Mouse (Mus musculus) midbrain, embryonic 12.5 days (tissue): ENCODE data around the gene Eif2ak2. TPM values are rescaled to one million over a fixed set of nuclear protein-coding genes. Genes with fewer than 3 reads are reported as not detected.

ENCODE experiments used
- ATAC-seq: fragments of 200-750 bp; cut with Nextera tagmentation; 2 replicates; pipeline ENCODE4 v1.8.0; 2017; ENCODE audit warnings: low read depth, moderate TSS enrichment, moderate library complexity; ENCODE audit not compliant: low FRiP score
- H3K27ac ChIP-seq: fragments of 300-500 bp; sonication (generic); replicated peaks from 2 replicates; pipeline ENCODE4 v1.5.1; 2016; ENCODE audit warnings: mild to moderate bottlenecking
- H3K27me3 ChIP-seq: fragments of 300-500 bp; sonication (generic); 2 replicates; pipeline ENCODE4 v1.6.1; 2016; ENCODE audit warnings: mild to moderate bottlenecking
- H3K36me3 ChIP-seq: fragments of 300-500 bp; sonication (generic); 2 replicates; pipeline ENCODE4 v1.6.1; 2016
- H3K4me1 ChIP-seq: fragments of 300-500 bp; sonication (generic); 2 replicates; pipeline ENCODE4 v1.6.1; 2016
- H3K4me2 ChIP-seq: fragments of 300-500 bp; sonication (generic); replicated peaks from 2 replicates; pipeline ENCODE4 v1.6.1; 2016; ENCODE audit warnings: mild to moderate bottlenecking, moderate library complexity
- H3K4me3 ChIP-seq: fragments of 300-500 bp; sonication (generic); 2 replicates; pipeline ENCODE4 v1.5.1; 2016; ENCODE audit warnings: mild to moderate bottlenecking
- H3K9ac ChIP-seq: fragments of 300-500 bp; sonication (generic); replicated peaks from 2 replicates; pipeline ENCODE4 v1.6.1; 2016; ENCODE audit warnings: mild to moderate bottlenecking, moderate library complexity
- H3K9me3 ChIP-seq: fragments of 300-500 bp; sonication (generic); 2 replicates; pipeline ENCODE4 v1.6.1; 2016; ENCODE audit warnings: mild to moderate bottlenecking
- WGBS: fragments of 180-500 bp; shearing (Covaris S2); methylation state at CpG from one replicate; pipeline ENCODE4 v1.1.7; 2016; 5-methylcytosine and 5-hydroxymethylcytosine counted together
- polyA plus RNA-seq: library from polyadenylated mRNA; unstranded; fragments of >200 nt; fragmentation: Nextera tagmentation; extraction: Ambion mirVana; gene quantifications from 2 replicates; pipeline ENCODE4 v1.2.1, GENCODE M21; 2016

Gene Eif2ak2
- 5.0 and 7.0 TPM in 2 replicates for polyA plus RNA-seq

DNA sequence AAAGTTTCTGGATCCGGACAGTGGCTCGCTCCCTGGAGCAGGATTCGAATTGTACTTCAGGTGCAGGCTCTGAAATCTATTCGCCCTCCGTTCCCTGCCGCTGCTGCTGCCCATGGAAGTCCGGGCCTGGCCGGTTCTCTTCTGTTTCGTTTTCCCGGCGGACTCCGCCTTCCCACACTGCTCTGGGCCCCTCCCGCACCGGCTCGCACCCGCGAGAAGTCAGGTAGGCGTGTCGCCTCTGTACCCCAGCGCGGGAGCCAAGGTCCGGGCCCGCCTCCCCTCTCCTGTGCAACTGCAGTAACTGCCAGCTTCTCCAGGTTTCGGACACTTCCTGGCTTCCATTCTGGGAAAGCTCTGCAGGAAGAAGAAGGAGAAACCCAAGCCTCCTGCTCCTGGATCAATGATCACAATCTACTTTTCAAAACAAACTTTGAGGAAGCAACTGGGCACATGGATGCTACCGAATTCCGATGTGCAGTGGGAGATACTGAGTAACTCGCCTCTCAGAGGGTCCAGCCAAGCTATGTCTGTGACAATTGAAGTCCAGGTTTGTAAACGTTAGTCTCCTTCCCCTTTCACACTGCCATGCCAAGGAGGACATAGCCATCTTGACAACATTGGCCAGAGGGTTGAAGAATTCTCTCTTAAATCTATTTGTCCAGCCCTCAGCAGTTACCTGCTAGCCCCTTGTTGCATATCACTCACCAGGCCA, at the start of gene Eif2ak2:
Gene Eif2ak2 (minus strand): TSS at position 173 of the 712 bp plus-strand sequence.
- peak within 1 kb of the TSS; percentile 75 for H3K4me2 ChIP-seq
- WGBS: 3% methylated on average over 28 of the region's 28 CpGs
- H3K4me3 ChIP-seq: peak within 1 kb of the TSS; percentile 49
- H3K36me3 ChIP-seq: no peaks in the 10 kb centered on the region
- peaks cover 4% of the 10 kb centered on the region; the same call in 1 of the 2 replicates for H3K9me3 ChIP-seq
- H3K9ac ChIP-seq: peak within 1 kb of the TSS; percentile 60
- peak; percentile 92 for ATAC-seq
- 0 out of 2 replicates have a peak within 1 kb of the TSS, but pooled peaks have one; percentile 15 for H3K27ac ChIP-seq
- no peaks in the 10 kb centered on the region for H3K27me3 ChIP-seq
- H3K4me1 ChIP-seq: peaks cover 16% of the 10 kb centered on the region

DNA sequence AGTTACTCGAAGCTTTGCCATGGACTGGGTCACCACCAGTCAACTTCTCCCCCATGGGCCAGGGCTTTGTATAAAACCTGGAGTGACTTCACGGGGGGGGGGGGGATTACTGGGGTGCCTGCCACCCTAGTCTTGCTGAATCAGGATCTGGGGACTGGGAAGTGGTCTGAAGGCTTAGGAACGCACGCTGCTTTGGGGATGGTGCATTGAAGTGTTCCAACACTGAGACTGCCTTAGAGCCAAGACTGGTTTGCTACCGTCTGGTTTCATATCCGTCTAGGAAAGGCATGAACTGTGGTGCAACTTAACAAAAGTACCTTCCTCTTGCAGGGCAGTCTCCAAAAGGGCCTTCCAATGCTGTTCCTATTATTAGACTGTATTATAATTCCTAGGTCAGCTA, 35.3 kb upstream of the Eif2ak2 start:
- ATAC-seq: no peak
- Histone ChIP-seq H3K4me2 (peak overlapping the region; percentile 71), H3K36me3 (peaks cover 39% of the 10 kb centered on the region), H3K27ac (no peak overlapping the region), H3K9me3 (no peaks in the 10 kb centered on the region), H3K9ac (no peak overlapping the region), H3K4me3 (no peak overlapping the region), H3K4me1 (peaks cover 17% of the 10 kb centered on the region), H3K27me3 (no peaks in the 10 kb centered on the region)
- 46% methylated on average over 6 of the region's 6 CpGs for WGBS

DNA sequence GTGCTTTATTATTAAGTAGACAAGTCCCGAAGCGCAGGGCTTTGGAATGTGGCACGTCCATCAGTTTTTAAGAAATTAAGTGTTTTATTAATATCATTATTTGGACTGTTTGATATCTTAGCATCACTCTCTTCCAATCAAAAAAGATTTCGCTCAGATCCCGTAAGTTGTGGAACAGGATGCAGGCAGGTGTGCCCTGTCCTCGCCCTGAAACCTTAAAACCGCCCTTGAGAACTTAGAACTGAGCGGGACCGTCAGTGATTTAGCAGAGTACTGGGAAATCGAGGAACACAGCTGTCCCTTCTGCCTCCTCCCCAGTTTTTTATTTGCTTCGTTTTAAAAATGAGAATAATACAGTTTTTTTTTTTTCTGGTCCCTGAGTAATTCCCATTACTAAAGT, 34.5 kb upstream of the Eif2ak2 start:
- Histone ChIP-seq H3K9ac (peak overlapping the region; percentile 68), H3K4me3 (peak overlapping the region; percentile 66), H3K9me3 (no peaks in the 10 kb centered on the region), H3K4me2 (peak overlapping the region; percentile 71), H3K27me3 (no peaks in the 10 kb centered on the region), H3K27ac (peak overlapping the region; percentile 82), H3K36me3 (peaks cover 32% of the 10 kb centered on the region), H3K4me1 (peaks cover 17% of the 10 kb centered on the region)
- 0 out of 2 replicates have a peak, but pooled peaks have one; percentile 7 for ATAC-seq
- WGBS: 6% methylated on average over 11 of the region's 11 CpGs

DNA sequence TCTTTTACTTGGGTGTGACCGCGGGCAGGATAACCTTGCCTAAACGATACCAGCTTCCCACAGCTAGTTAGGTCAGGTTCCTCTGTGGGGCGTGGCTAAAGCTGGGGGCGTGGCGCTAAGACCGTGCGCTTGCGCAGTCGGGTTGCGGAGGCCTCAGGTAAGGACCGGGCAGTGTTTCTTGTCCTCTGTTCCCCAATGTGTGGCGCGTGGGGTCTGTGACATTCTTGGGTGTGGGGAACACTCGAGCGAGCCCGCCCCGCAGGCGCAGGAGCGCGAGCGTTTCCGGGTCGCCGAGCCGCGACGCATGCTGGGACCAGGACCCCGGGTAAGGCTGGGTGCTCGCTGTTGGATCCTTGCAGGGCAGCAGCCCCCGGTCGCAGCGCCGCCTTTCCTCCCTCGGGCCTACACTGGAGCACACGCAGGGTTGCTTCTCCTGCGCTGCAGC, 34.0 kb upstream of the Eif2ak2 start, which contains the start of gene Cebpzos:
Gene Cebpzos (plus strand): TSS at position 132 of the 445 bp plus-strand sequence.
- ATAC-seq: peak; percentile 94
- H3K4me3 ChIP-seq: peak within 1 kb of the TSS; percentile 66
- H3K36me3 ChIP-seq: peaks cover 27% of the 10 kb centered on the region
- peak within 1 kb of the TSS; percentile 68 for H3K9ac ChIP-seq
- H3K27me3 ChIP-seq: no peaks in the 10 kb centered on the region
- H3K4me2 ChIP-seq: peak within 1 kb of the TSS; percentile 71
- peak within 1 kb of the TSS; percentile 82 for H3K27ac ChIP-seq
- no peaks in the 10 kb centered on the region for H3K9me3 ChIP-seq
- WGBS: under 1% methylated on average over 37 of the region's 37 CpGs
- peaks cover 17% of the 10 kb centered on the region for H3K4me1 ChIP-seq

DNA sequence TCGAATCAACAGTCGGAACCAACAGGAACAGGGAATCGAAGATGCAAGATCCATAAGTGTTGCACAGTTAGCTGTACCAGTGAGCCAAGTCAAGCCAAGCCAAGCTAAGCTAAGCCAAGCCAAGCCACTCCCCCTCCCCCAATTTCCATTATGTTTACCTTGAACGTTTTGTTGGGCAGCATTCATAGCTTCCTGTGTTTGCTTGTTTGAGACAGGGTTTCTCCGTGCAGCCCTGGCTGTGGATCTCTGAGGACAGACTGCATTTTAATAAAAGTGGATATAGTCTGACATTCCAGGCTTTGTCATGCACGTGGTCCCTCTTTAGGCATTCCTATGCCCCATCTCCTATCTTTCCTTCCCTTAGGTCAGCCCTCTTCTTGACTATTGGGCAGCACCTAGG, 33.4 kb upstream of the Eif2ak2 start:
- Histone ChIP-seq H3K4me2 (peak overlapping the region; percentile 71), H3K9ac (peak overlapping the region; percentile 68), H3K9me3 (no peaks in the 10 kb centered on the region), H3K4me1 (peaks cover 17% of the 10 kb centered on the region), H3K27ac (peak overlapping the region; percentile 82; the same call in 1 of the 2 replicates), H3K27me3 (no peaks in the 10 kb centered on the region), H3K4me3 (peak overlapping the region; percentile 66), H3K36me3 (peaks cover 22% of the 10 kb centered on the region)
- WGBS: 55% methylated on average over 6 of the region's 6 CpGs
- ATAC-seq: peak; percentile 35

DNA sequence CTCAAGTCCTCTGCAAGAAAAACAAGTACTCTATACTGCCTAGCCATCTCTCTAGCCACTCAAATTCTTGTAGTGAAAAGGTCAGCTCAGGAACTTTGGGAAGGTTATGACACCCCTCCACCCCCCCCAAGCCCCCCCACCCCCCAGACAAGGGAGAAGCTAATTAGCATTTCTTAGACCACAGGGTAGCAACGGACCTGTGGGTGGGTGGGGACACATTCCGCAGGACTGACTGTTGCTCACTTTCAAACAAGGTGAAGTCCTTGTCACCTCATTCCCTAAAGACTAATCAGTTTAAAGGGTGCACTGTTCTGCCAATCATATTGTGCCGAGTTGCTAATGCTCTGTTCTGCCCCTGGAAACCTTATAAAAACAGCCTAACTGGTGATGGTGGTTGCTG, 31.5 kb upstream of the Eif2ak2 start:
- ATAC-seq: no peak
- peaks cover 9% of the 10 kb centered on the region; the same call in 1 of the 2 replicates for H3K36me3 ChIP-seq
- no peaks in the 10 kb centered on the region for H3K9me3 ChIP-seq
- peaks cover 17% of the 10 kb centered on the region for H3K4me1 ChIP-seq
- no peaks in the 10 kb centered on the region for H3K27me3 ChIP-seq
- no peak overlapping the region for H3K27ac ChIP-seq
- no peak overlapping the region for H3K4me3 ChIP-seq
- no peak overlapping the region for H3K4me2 ChIP-seq
- H3K9ac ChIP-seq: no peak overlapping the region
- WGBS: 74% methylated on average over 3 of the region's 3 CpGs

DNA sequence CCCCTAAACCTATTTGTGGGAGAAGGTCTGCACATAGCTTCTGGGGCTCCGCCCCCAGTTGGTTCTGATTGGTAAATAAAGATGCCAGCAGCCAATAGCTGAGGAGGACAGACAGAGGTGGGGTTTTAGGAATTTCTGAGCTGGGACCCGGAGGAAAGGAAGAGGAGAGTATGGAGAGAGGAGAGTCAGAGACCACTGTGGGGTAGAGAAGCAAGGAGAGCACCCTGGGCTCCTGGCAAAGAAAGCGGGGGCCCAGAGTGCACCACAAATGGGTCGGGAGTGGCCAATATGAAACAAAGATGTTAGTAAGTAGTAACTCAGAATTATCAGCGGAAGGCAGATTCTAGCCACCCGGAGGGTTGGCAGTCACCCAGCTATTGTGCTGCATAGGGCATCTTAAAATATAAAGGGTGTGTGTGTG, 30.5 kb upstream of the Eif2ak2 start:
- Histone ChIP-seq H3K4me3 (peak overlapping the region; percentile 37), H3K27ac (no peak overlapping the region), H3K4me1 (peaks cover 15% of the 10 kb centered on the region), H3K9ac (0 out of 2 replicates have a peak overlapping the region, but pooled peaks have one; percentile 15), H3K4me2 (peak overlapping the region; percentile 51), H3K27me3 (no peaks in the 10 kb centered on the region), H3K9me3 (no peaks in the 10 kb centered on the region), H3K36me3 (0 out of 2 replicates have a peak, but pooled peaks cover under 1% of the 10 kb centered on the region)
- WGBS: 37% methylated on average over 6 of the region's 6 CpGs
- ATAC-seq: peak; percentile 63

DNA sequence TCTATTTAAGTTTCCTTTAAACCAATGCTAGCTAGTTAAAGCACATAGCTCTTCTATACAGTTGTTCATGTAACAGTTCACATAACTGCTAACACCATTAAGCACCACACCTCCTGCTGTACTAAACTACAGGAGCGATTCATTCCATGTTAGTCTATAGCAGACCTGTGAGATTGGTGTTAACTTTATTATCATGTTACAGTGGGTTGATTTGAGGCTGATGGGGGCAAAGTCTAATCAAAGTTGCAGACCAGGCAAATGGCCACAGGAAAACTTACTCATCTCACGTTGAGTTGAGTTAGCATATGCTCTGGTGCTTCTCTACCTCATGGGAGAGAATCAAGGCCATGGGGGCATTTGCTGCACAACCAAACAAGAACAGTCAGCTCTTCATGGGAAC, 27.0 kb upstream of the Eif2ak2 start:
- Histone ChIP-seq H3K9me3 (no peaks in the 10 kb centered on the region), H3K36me3 (no peaks in the 10 kb centered on the region), H3K27me3 (no peaks in the 10 kb centered on the region), H3K9ac (no peak overlapping the region), H3K4me1 (no peaks in the 10 kb centered on the region), H3K27ac (no peak overlapping the region), H3K4me2 (no peak overlapping the region), H3K4me3 (no peak overlapping the region)
- 81% methylated on average over 2 of the region's 2 CpGs for WGBS
- ATAC-seq: no peak

DNA sequence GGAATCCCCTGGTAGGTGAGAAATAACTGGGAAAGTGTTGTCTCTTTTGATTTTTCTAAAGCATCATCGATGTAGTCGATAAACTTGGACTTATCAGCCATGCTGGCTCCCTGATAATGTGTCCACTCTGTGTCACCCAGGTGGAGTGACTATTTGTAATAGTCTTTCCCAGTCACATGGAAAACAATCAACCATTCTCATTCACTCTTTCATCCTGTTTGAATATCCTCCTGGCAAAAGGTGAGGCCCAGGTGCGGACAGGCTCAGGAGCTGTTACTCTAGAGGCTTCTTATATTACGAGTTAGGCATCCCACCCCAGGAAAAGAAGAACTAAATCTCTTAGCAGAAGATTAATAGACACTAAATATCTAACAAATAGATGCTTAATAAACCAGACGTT, 24.5 kb upstream of the Eif2ak2 start, which contains the start of gene Sult6b1:
Gene Sult6b1 (minus strand): TSS at position 101 of the 400 bp plus-strand sequence.
- ATAC-seq: no peak
- WGBS: 83% methylated on average over 5 of the region's 5 CpGs
- no peak within 1 kb of the TSS for H3K9ac ChIP-seq
- no peaks in the 10 kb centered on the region for H3K36me3 ChIP-seq
- no peaks in the 10 kb centered on the region for H3K9me3 ChIP-seq
- H3K4me3 ChIP-seq: no peak within 1 kb of the TSS
- H3K4me1 ChIP-seq: no peaks in the 10 kb centered on the region
- H3K27me3 ChIP-seq: no peaks in the 10 kb centered on the region
- no peak within 1 kb of the TSS for H3K27ac ChIP-seq
- H3K4me2 ChIP-seq: no peak within 1 kb of the TSS

DNA sequence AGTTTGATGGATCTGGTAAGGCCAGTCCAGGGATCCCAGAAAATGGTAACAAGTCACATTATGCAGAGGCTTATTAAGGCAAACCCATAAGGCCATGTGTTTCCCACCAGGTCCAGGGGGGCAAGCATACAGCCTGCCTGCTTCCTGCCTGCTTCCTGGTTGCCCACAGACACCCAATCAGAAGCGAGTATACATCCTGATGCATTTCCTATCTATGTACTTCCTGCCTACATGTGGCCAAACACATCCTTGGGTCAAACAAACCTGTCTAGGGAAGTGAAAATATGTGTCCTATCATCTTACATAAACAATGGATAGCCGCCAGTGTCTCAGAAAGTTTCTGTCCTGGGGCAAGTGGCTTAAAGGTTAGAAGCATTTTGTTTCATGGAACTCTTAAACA, 20.8 kb upstream of the Eif2ak2 start:
- 82% methylated on average over 2 of the region's 2 CpGs for WGBS
- no peak for ATAC-seq
- H3K9ac ChIP-seq: no peak overlapping the region

DNA sequence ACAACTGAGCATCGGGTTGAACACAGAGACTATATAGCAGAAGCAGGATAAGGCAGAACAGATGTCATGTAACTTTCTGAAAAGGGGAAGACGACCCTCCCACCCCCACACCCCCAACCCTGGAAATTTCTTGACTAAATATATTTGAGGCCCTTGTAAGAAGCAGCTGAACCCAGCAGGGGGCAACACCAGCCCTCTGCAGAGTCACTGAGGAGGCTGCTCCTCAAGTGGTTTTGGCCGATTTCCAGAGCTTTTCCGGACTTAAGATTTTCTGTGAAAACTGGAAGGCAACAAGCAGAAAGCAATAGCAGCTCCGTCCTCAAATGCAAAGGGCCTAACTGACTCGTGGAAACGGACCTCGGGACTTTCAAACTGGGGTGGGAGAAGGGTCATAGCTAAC, 13.0 kb upstream of the Eif2ak2 start:
- H3K9ac ChIP-seq: no peak overlapping the region
- no peak overlapping the region for H3K4me2 ChIP-seq
- H3K4me1 ChIP-seq: no peaks in the 10 kb centered on the region
- no peak for ATAC-seq
- no peaks in the 10 kb centered on the region for H3K36me3 ChIP-seq
- no peak overlapping the region for H3K4me3 ChIP-seq
- H3K27ac ChIP-seq: no peak overlapping the region
- 45% methylated on average over 8 of the region's 8 CpGs for WGBS
- H3K9me3 ChIP-seq: no peaks in the 10 kb centered on the region
- no peaks in the 10 kb centered on the region for H3K27me3 ChIP-seq

More for the DNA sequence above, 20.8 kb upstream of the Eif2ak2 start:
- Histone ChIP-seq H3K4me1 (no peaks in the 10 kb centered on the region), H3K4me3 (no peak overlapping the region), H3K9me3 (no peaks in the 10 kb centered on the region), H3K27me3 (no peaks in the 10 kb centered on the region), H3K4me2 (no peak overlapping the region), H3K36me3 (no peaks in the 10 kb centered on the region), H3K27ac (no peak overlapping the region)

DNA sequence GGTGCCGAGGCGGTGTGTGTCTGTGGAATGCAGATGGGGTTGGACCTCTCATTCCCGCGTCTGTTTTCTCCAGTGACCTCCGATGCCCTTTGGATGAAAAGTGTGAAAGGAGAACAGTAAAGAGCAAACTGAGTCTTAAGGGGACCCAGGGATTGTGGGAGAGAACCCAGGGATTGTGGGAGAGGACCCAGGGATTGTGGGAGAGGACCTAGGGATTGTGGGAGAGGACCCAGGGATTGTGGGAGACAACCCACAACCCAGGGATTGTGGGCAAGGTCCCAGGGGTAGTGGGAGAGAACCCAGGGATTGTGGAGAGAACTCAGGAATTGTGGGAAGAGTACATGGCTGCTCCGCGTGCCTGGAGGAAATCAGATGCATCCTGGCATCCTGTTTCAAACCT, 12.6 kb upstream of the Eif2ak2 start:
- H3K9ac ChIP-seq: no peak overlapping the region
- ATAC-seq: no peak
- no peaks in the 10 kb centered on the region for H3K36me3 ChIP-seq
- no peak overlapping the region for H3K4me3 ChIP-seq
- H3K27ac ChIP-seq: no peak overlapping the region
- H3K9me3 ChIP-seq: no peaks in the 10 kb centered on the region
- 82% methylated on average over 7 of the region's 7 CpGs for WGBS
- no peaks in the 10 kb centered on the region for H3K27me3 ChIP-seq
- H3K4me2 ChIP-seq: no peak overlapping the region
- H3K4me1 ChIP-seq: no peaks in the 10 kb centered on the region
